Mouse (Mus musculus) liver, embryonic 15.5 days (tissue): ENCODE measurements around the gene Ablim1. TPM values are rescaled to one million over a fixed set of nuclear protein-coding genes. Genes with fewer than 3 reads are reported as not detected.

Source experiments
- ATAC-seq: fragments of 200-750 bp; cut with Nextera tagmentation; 2 replicates; pipeline ENCODE4 v1.8.0; 2017; ENCODE audit warnings: moderate number of reproducible peaks, mild to moderate bottlenecking, moderate library complexity; ENCODE audit not compliant: insufficient read depth
- H3K27ac ChIP-seq: fragments of 300-500 bp; sonication (generic); replicated peaks from 2 replicates; pipeline ENCODE4 v1.5.1; 2015; ENCODE audit warnings: mild to moderate bottlenecking, inconsistent platforms
- H3K27me3 ChIP-seq: fragments of 300-500 bp; sonication (generic); 2 replicates; pipeline ENCODE4 v1.6.1; 2015; ENCODE audit warnings: mild to moderate bottlenecking, inconsistent platforms
- H3K36me3 ChIP-seq: fragments of 300-500 bp; sonication (generic); replicated peaks from 2 replicates; pipeline ENCODE4 v1.6.1; 2015; ENCODE audit warnings: moderate library complexity, mild to moderate bottlenecking, inconsistent platforms
- H3K4me1 ChIP-seq: fragments of 300-500 bp; sonication (generic); replicated peaks from 2 replicates; pipeline ENCODE4 v1.6.1; 2015; ENCODE audit warnings: inconsistent platforms
- H3K4me2 ChIP-seq: fragments of 300-500 bp; sonication (generic); 2 replicates; pipeline ENCODE4 v1.6.1; 2015; ENCODE audit warnings: moderate library complexity, mild to moderate bottlenecking, inconsistent platforms
- H3K4me3 ChIP-seq: fragments of 300-500 bp; sonication (generic); replicated peaks from 2 replicates; pipeline ENCODE4 v1.5.1; 2015; ENCODE audit warnings: mild to moderate bottlenecking, inconsistent platforms
- H3K9ac ChIP-seq: fragments of 300-500 bp; sonication (generic); 2 replicates; pipeline ENCODE4 v1.6.1; 2015; ENCODE audit warnings: moderate library complexity, mild to moderate bottlenecking, inconsistent platforms
- H3K9me3 ChIP-seq: fragments of 300-500 bp; sonication (generic); replicated peaks from 2 replicates; pipeline ENCODE4 v1.6.1; 2016; ENCODE audit warnings: inconsistent platforms
- WGBS: fragments of 180-500 bp; shearing (Covaris S2); methylation state at CpG from one replicate; pipeline ENCODE4 v1.1.7; 2015; ENCODE audit warnings: mixed read lengths; ENCODE audit not compliant: insufficient replicate concordance; 5-methylcytosine and 5-hydroxymethylcytosine counted together
- polyA plus RNA-seq: library from polyadenylated mRNA; unstranded; fragments of >200 nt; fragmentation: Nextera tagmentation; extraction: Ambion mirVana; gene quantifications from 2 replicates; pipeline ENCODE4 v1.2.1, GENCODE M21; 2015

The Ablim1 gene
- polyA plus RNA-seq, 1 experiment from 2014 or later, result 9.5 TPM

DNA sequence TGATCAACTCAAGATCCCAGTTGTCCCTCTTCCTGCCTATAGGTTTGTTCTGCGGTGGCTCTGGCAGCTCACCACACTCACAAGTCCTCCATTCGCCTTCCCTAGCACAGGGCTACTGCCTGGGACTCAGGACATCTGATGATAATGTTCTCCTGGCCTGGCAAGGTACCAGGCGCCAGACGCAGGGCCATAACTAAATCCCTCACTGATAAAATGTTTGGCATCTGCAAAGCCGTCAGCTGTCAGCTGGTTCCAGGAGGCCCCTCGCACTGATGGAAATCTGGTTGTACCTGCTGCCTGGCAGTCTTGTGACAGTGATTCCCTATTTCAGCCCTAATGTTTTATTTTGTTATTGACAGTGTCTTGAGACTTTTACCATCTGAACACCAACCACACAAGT lies 74.5 kb downstream of the Ablim1 start:
- Histone ChIP-seq H3K4me2 (no peak overlapping the region), H3K9ac (no peak overlapping the region), H3K36me3 (no peaks in the 10 kb centered on the region), H3K27me3 (no peaks in the 10 kb centered on the region), H3K4me3 (no peak overlapping the region), H3K4me1 (no peaks in the 10 kb centered on the region), H3K27ac (no peak overlapping the region), H3K9me3 (no peaks in the 10 kb centered on the region)
- WGBS, result 68% methylated on average over 6 of the region's 6 CpGs
- ATAC-seq, result no peak

DNA sequence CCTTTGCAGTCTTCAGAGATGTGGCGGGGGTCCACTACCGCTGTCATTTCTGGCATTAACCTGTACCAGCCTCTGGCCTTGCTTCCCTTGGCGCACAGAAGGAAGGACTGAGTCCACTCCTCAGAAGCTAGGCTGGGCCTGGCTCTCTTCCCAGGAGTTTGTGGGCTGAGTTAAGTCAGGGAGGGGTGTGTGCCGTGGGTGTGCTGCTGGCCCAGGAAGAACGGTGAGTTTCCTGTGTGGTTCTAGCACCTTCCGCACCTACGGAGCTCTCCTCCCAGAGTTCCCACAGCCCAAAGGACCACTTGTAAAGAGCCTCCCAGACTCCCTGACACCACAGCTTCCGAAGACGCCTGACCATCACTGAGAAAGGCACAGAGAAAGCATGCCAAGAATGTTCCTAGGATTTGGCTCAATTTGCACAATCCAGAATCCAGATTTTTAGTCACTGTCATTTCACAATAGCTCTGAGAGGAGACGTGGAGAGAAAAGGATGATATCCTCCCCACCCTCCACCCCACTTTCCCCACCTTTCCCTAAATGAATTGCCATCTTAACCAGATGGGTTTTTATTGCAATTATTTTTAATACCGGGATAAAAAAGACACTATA lies 75.4 kb downstream of the Ablim1 start:
- no peak overlapping the region for H3K4me2 ChIP-seq
- no peak overlapping the region for H3K9ac ChIP-seq
- WGBS, result 60% methylated on average over 11 of the region's 11 CpGs
- no peak overlapping the region for H3K27ac ChIP-seq
- H3K4me3 ChIP-seq, result no peak overlapping the region
- H3K9me3 ChIP-seq, result no peaks in the 10 kb centered on the region
- no peaks in the 10 kb centered on the region for H3K4me1 ChIP-seq
- no peaks in the 10 kb centered on the region for H3K36me3 ChIP-seq
- ATAC-seq, result no peak
- no peaks in the 10 kb centered on the region for H3K27me3 ChIP-seq

DNA sequence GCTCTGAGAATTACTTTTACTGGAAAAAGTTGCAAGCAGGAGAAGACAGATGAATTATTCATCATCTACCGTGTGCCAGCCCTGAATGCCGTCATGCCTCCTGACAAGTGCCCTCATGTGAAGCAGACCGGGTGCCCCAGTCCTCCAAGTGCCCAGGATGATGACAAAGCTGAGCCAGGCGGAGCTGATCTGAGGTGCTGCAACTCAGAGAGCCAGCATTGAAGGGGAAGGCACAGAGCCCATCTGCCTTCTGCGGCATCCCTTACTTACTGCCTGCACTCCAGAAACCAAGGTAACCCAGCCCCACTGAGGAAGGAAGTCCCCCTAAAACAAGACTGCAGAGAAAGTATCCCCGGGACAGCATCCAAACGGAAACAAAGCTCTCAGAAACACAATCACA lies 76.3 kb downstream of the Ablim1 start:
- Histone ChIP-seq H3K36me3 (no peaks in the 10 kb centered on the region), H3K27me3 (no peaks in the 10 kb centered on the region), H3K4me2 (no peak overlapping the region), H3K9ac (no peak overlapping the region), H3K9me3 (no peaks in the 10 kb centered on the region), H3K27ac (no peak overlapping the region), H3K4me3 (no peak overlapping the region), H3K4me1 (no peaks in the 10 kb centered on the region)
- WGBS, result 61% methylated on average over 7 of the region's 7 CpGs
- no peak for ATAC-seq

DNA sequence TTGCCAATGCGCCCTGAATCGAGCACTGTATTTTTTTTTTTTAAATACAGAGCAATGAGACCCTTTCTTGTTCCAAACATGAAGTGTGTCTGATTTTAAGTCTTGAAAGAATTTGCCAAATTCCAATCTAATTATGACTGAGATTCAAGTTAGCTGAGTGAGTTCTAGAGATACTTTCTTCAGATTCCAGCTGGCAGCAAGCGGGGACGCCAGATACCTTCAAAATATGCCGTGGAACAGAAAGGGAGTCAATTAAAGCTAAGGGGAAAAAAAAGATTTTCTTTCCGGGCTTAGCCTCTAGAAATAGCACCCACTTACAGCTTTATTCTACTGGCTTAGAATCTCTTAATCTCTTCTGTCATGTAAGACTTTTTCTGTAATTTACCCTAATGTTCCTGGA lies 77.2 kb downstream of the Ablim1 start:
- H3K36me3 ChIP-seq, result no peaks in the 10 kb centered on the region
- H3K27ac ChIP-seq, result no peak overlapping the region
- no peaks in the 10 kb centered on the region for H3K9me3 ChIP-seq
- no peaks in the 10 kb centered on the region for H3K27me3 ChIP-seq
- H3K4me1 ChIP-seq, result no peaks in the 10 kb centered on the region
- no peak overlapping the region for H3K9ac ChIP-seq
- no peak for ATAC-seq
- WGBS, result 67% methylated on average over 6 of the region's 6 CpGs
- no peak overlapping the region for H3K4me3 ChIP-seq
- H3K4me2 ChIP-seq, result no peak overlapping the region

DNA sequence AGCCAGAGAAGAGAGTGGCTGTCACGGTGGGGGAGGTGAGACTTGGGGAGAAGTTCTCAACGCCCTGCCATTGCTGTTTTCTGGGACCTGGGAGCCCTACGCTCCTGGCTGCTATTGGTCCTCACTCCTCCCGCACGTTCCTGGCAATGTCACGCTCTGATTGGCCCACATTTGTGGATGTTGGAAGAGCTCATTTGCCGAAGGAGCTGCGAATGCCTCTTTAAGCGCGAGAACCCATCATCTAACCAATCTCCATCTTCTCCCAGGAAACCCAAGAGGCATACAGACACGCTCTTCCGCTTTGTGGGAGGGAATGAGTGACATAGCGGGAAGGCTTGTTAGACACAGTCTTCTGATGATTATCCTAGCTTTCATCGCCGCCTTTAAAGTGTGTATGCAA lies 78.1 kb downstream of the Ablim1 start:
- Histone ChIP-seq H3K27ac (no peak overlapping the region), H3K9me3 (no peaks in the 10 kb centered on the region), H3K4me2 (no peak overlapping the region), H3K36me3 (no peaks in the 10 kb centered on the region), H3K4me3 (no peak overlapping the region), H3K4me1 (no peaks in the 10 kb centered on the region), H3K27me3 (no peaks in the 10 kb centered on the region), H3K9ac (no peak overlapping the region)
- WGBS, result 62% methylated on average over 15 of the region's 15 CpGs
- no peak for ATAC-seq

DNA sequence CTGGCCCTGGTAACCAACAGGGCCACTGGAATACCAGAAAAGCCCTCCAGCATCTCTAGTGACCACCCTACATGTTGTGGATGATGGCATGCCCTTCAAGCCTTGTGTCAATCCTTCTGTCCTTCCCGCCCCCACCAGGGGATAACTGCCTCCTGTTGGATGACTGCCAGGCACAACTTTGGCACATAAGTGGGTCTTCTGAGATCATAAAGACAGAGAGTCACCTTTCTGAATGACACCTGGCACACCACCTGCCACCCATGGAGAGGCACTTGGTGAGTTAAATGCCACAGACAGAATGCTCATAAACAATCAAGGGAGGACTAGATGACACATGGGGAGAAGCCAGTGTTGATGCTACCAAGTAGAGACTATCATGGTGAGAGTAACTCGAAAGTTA lies 78.8 kb downstream of the Ablim1 start:
- Histone ChIP-seq H3K9ac (no peak overlapping the region), H3K9me3 (no peaks in the 10 kb centered on the region), H3K4me1 (no peaks in the 10 kb centered on the region), H3K27ac (no peak overlapping the region), H3K4me2 (no peak overlapping the region), H3K27me3 (no peaks in the 10 kb centered on the region), H3K4me3 (no peak overlapping the region), H3K36me3 (no peaks in the 10 kb centered on the region)
- WGBS, result 63% methylated on average over 2 of the region's 2 CpGs
- no peak for ATAC-seq

DNA sequence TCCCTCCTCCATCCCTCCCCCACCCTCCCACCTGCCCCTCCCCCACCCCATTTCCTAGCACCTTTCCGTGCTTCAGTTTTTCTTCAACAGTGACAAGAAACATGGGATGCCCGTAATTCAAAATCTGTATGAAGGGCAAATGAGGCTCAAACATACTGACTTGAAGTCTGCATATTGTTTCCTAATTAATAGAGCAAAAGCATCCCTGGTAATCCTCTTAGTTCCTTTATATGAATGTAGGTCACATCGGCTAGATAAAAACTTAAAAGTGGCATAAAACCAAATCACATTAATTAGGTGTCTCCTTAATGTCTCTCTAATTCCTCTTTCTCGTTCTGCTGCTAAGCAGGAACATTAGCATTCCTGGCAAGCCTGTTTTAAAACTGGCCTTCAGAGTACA lies 83.7 kb downstream of the Ablim1 start:
- ATAC-seq, result no peak
- 49% methylated on average over 4 of the region's 4 CpGs for WGBS
- H3K4me2 ChIP-seq, result no peak overlapping the region
- no peaks in the 10 kb centered on the region for H3K27me3 ChIP-seq
- H3K27ac ChIP-seq, result no peak overlapping the region
- no peaks in the 10 kb centered on the region for H3K36me3 ChIP-seq
- no peak overlapping the region for H3K9ac ChIP-seq
- H3K4me3 ChIP-seq, result no peak overlapping the region
- H3K9me3 ChIP-seq, result no peaks in the 10 kb centered on the region
- no peaks in the 10 kb centered on the region for H3K4me1 ChIP-seq

DNA sequence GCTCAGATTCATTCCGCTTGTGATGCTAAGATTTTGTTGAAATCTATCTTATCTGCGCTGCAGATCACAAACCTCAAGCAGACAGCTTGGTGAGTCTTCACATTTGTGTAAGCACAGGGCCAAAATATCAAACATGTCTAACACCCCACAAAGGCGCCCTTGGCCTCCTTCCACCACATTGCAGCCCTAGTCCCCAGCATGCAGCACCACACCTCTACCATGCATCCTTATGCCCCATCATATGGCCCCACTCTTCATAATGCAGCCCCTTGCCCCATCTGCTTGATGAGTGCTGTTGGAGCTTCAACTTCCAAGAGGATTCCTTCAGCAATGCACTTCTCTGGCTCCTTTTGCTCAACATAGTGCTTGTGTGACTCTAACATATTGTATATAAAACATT lies 85.6 kb downstream of the Ablim1 start:
- Histone ChIP-seq H3K36me3 (no peaks in the 10 kb centered on the region), H3K4me3 (no peak overlapping the region), H3K9ac (no peak overlapping the region), H3K4me2 (no peak overlapping the region), H3K27ac (no peak overlapping the region), H3K27me3 (no peaks in the 10 kb centered on the region), H3K4me1 (no peaks in the 10 kb centered on the region), H3K9me3 (no peaks in the 10 kb centered on the region)
- ATAC-seq, result no peak
- WGBS, result 54% methylated on average over 3 of the region's 3 CpGs

DNA sequence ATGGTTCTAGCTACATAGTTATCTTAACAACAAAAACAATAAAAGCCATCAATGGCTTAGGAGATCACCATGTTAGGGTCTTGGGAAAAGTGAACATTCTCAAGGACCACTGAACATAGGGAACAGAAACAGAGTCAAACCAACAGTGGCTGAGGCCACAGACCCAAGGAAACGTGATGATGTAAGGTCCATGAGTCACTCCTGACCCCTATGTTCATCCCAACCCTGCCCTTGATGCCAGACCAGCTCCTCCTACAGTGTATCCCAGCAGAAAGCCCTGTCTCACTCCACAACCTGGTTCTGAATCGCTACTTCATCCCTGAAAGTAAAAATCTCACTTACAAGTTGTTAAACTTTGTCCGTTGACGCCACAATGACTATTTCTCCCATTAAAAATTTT lies 86.1 kb downstream of the Ablim1 start:
- Histone ChIP-seq H3K9ac (no peak overlapping the region), H3K4me2 (no peak overlapping the region), H3K27ac (no peak overlapping the region), H3K9me3 (no peaks in the 10 kb centered on the region), H3K4me3 (no peak overlapping the region), H3K4me1 (peaks cover 4% of the 10 kb centered on the region; the same call in 1 of the 2 replicates), H3K27me3 (no peaks in the 10 kb centered on the region), H3K36me3 (no peaks in the 10 kb centered on the region)
- WGBS, result 64% methylated on average over 4 of the region's 4 CpGs
- ATAC-seq, result no peak

DNA sequence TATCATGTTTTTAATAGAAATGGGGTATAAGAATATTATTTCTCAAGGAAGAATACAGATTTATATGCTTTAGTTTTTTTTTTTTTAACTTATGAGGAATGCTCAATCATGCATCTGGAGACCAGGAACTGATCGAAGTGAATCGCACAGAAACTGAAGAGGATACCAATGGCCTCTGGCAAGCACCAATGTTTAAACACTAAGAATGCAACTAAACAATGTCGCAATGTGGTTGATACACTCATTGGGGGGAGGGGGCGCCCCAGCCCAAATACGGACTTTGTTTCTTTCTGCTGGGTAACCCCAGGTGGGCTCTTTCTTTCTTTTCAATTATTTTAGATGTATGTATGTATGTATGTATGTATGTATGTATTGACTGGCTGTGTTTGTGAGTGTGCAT lies 90.3 kb downstream of the Ablim1 start:
- Histone ChIP-seq H3K4me1 (peaks cover 5% of the 10 kb centered on the region; the same call in 1 of the 2 replicates), H3K4me2 (no peak overlapping the region), H3K4me3 (no peak overlapping the region), H3K36me3 (no peaks in the 10 kb centered on the region), H3K9ac (no peak overlapping the region), H3K27ac (no peak overlapping the region), H3K9me3 (no peaks in the 10 kb centered on the region), H3K27me3 (no peaks in the 10 kb centered on the region)
- WGBS, result 63% methylated on average over 5 of the region's 5 CpGs
- no peak for ATAC-seq

DNA sequence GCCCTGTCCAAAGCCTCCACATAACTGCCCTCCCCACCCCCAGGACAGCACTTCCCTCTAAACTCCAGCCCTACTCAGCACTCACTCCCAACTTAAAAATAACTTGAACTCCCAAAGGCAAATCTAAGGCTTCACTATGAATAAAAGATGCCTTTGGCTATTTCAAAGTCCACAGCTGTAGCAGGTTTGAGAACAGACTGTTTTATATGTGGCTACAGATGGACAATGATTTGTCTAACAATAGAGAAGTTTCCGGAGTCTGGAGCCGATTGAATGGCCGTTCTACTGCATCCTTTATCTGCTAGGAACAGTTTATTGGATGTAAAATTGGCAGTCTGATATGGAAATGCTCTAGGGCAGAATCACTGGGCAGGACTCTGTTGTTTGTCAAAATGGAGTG lies 91.0 kb downstream of the Ablim1 start:
- 58% methylated on average over 3 of the region's 3 CpGs for WGBS
- no peaks in the 10 kb centered on the region for H3K27me3 ChIP-seq
- H3K4me2 ChIP-seq, result no peak overlapping the region
- peaks cover 5% of the 10 kb centered on the region; the same call in 1 of the 2 replicates for H3K4me1 ChIP-seq
- no peak overlapping the region for H3K4me3 ChIP-seq
- no peaks in the 10 kb centered on the region for H3K36me3 ChIP-seq
- H3K9me3 ChIP-seq, result no peaks in the 10 kb centered on the region
- no peak for ATAC-seq
- H3K27ac ChIP-seq, result no peak overlapping the region
- H3K9ac ChIP-seq, result no peak overlapping the region

DNA sequence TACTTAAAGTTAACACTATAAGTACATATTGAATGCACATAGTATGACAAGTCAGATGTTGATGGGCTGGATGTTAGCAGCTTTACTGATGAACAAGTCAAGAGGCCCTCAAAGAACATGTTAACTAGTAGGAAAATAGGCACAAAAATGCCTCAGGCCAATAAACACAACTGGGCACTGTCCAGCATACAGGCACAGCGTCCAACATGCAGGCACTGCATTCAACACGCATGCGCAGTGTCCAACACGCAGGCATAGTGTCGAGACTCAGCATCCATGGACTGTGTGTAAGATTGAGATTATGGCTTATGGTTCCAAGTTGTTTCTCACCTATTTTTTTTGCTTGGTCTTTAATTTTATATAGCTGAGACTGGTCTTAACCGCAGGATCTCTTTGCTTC lies 92.1 kb downstream of the Ablim1 start:
- Histone ChIP-seq H3K27ac (no peak overlapping the region), H3K4me1 (peaks cover 5% of the 10 kb centered on the region; the same call in 1 of the 2 replicates), H3K4me3 (no peak overlapping the region), H3K4me2 (no peak overlapping the region), H3K9me3 (no peaks in the 10 kb centered on the region), H3K9ac (no peak overlapping the region), H3K27me3 (no peaks in the 10 kb centered on the region), H3K36me3 (no peaks in the 10 kb centered on the region)
- WGBS, result 78% methylated on average over 6 of the region's 6 CpGs
- ATAC-seq, result no peak
